Mouse (Mus musculus): ENCODE results near the gene Prkn.

DNA sequence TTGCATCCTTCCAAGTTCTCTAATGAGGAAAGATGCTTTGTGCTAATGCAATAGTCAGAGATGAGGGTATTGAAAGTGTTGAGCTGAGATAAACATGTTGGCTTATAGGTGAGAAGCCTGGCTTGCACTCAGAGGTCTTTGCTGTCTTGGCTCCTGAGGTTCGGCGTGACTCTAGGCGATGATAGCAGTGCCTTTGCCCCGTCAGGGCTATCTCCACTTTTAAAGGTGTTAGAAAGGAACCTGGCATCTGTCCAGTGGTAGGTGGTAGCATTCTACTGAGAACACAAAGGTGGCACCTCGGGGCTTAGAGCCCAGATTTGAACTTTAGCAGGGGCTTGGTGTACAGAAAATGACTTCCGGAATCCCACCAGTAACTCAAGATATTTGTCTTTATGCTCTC, 554.4 kb downstream of the Prkn start:
- TF ChIP-seq POLR2A (IDR thresholded peaks at IDR 0.05; ENCODE audit: borderline replicate concordance, insufficient read depth, low read length) (no peak), CTCF (IDR thresholded peaks at IDR 0.05; ENCODE audit: borderline replicate concordance, insufficient read depth, low read depth, low read length) (no peak)

Measured in cerebellum, adult 2 months (tissue).